Mouse (Mus musculus) testis, adult 2 months (tissue): ENCODE data around the gene Xylt1.

Experiments used
- CTCF ChIP-seq: fragments of 200-500 bp; IDR thresholded peaks from 2 replicates; pipeline ENCODE4 v1.5.1; 2012; ENCODE audit warnings: low read depth, mild to moderate bottlenecking, inconsistent platforms, low read length, moderate library complexity; ENCODE audit not compliant: control insufficient read depth, insufficient read depth, insufficient replicate concordance
- POLR2A ChIP-seq: fragments of 200-500 bp; IDR thresholded peaks from 2 replicates; pipeline ENCODE4 v1.6.1; 2012; ENCODE audit warnings: low read depth, mild to moderate bottlenecking, inconsistent platforms, low read length, moderate library complexity; ENCODE audit not compliant: control insufficient read depth

DNA sequence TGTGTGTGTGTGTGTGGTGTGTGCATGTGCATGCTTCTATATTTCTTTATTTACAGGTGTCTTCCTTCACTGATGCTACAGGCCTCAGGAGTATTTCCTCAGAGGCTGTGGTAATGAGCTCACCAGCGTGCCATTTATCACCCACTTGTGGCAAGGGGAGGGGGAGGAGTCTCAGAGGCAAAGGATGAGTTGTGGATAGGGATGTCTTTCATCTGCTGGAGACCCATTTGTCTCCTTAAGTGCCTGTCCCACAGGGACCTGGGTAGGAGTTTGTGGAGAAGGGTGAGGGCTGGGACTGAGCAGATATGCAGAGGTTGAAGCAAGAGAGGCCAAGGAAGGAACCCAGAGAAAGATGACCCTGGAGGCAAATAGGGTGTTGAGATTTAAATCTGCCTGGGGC, 160.3 kb downstream of the Xylt1 start:
- no peak for TF ChIP-seq CTCF
- TF ChIP-seq POLR2A = no peak
